Mouse (Mus musculus) heart, embryonic 13.5 days (tissue): ENCODE measurements at regions not wholly inside any gene's neighbourhood (a gene's known extent, or its start where the extent isn't known, plus 50 kb on each side); places are given as distances from the start of the nearest gene placed in this dataset.
A peak's percentile ranks its signal among the peaks of the same experiment; 100 is the strongest.
"Not testable (repeated sequence)": the region's sequence is repeated elsewhere in the genome, so short reads cannot be mapped to it uniquely, and the experiment has no call there.

Experiments
- ATAC-seq: fragments of 200-750 bp; cut with Nextera tagmentation; 2 replicates; pipeline ENCODE4 v1.8.0; 2017; ENCODE audit warnings: moderate TSS enrichment; ENCODE audit not compliant: insufficient number of reproducible peaks, low FRiP score, low TSS enrichment; ENCODE audit errors: extremely low read depth
- H3K27ac ChIP-seq: fragments of 300-500 bp; sonication (generic); replicated peaks from 2 replicates; pipeline ENCODE4 v1.5.1; 2015; ENCODE audit warnings: moderate library complexity, mild to moderate bottlenecking, inconsistent platforms
- H3K27me3 ChIP-seq: fragments of 300-500 bp; sonication (generic); replicated peaks from 2 replicates; pipeline ENCODE4 v1.6.1; 2015; ENCODE audit warnings: mild to moderate bottlenecking, inconsistent platforms
- H3K36me3 ChIP-seq: fragments of 300-500 bp; sonication (generic); 2 replicates; pipeline ENCODE4 v1.6.1; 2015; ENCODE audit warnings: mild to moderate bottlenecking, inconsistent platforms
- H3K4me1 ChIP-seq: fragments of 300-500 bp; sonication (generic); 2 replicates; pipeline ENCODE4 v1.6.1; 2015; ENCODE audit warnings: inconsistent platforms
- H3K4me2 ChIP-seq: fragments of 300-500 bp; sonication (generic); 2 replicates; pipeline ENCODE4 v1.6.1; 2015; ENCODE audit warnings: inconsistent platforms, mild to moderate bottlenecking, moderate library complexity
- H3K4me3 ChIP-seq: fragments of 300-500 bp; sonication (generic); 2 replicates; pipeline ENCODE4 v1.5.1; 2015; ENCODE audit warnings: moderate library complexity, mild to moderate bottlenecking, inconsistent platforms
- H3K9ac ChIP-seq: fragments of 300-500 bp; sonication (generic); 2 replicates; pipeline ENCODE4 v1.6.1; 2015; ENCODE audit warnings: inconsistent platforms, mild to moderate bottlenecking, moderate library complexity
- H3K9me3 ChIP-seq: fragments of 300-500 bp; sonication (generic); 2 replicates; pipeline ENCODE4 v1.6.1; 2016; ENCODE audit warnings: inconsistent platforms
- WGBS: fragments of 180-500 bp; shearing (Covaris S2); methylation state at CpG from one replicate; pipeline ENCODE4 v1.1.7; 2015; ENCODE audit warnings: mixed read lengths; 5-methylcytosine and 5-hydroxymethylcytosine counted together

- no peak overlapping the region for H3K4me2 ChIP-seq
- H3K36me3 ChIP-seq, result no peaks in the 10 kb centered on the region
- peaks cover 10% of the 10 kb centered on the region; the same call in 1 of the 2 replicates for H3K9me3 ChIP-seq
- no peak for ATAC-seq
- H3K27me3 ChIP-seq, result no peaks in the 10 kb centered on the region
- no peak overlapping the region for H3K4me3 ChIP-seq
- 74% methylated on average over 2 of the region's 2 CpGs for WGBS
- no peaks in the 10 kb centered on the region for H3K4me1 ChIP-seq
- H3K27ac ChIP-seq, result no peak overlapping the region
- no peak overlapping the region for H3K9ac ChIP-seq
Observed at GRCm38 (mm10) chr6:37703946-37704345, 166.7 kb upstream of the Trim24 start.

- no peak for ATAC-seq
- Histone ChIP-seq H3K9me3 (peaks cover 10% of the 10 kb centered on the region; the same call in 1 of the 2 replicates), H3K4me3 (no peak overlapping the region), H3K27me3 (no peaks in the 10 kb centered on the region), H3K4me1 (no peaks in the 10 kb centered on the region), H3K36me3 (no peaks in the 10 kb centered on the region), H3K4me2 (no peak overlapping the region), H3K27ac (no peak overlapping the region), H3K9ac (no peak overlapping the region)
- WGBS, result 62% methylated on average over 1 of the region's 1 CpGs
Observed at GRCm38 (mm10) chr6:37705733-37706145, 164.9 kb upstream of the Trim24 start.

- H3K27ac ChIP-seq, H3K4me1 ChIP-seq, H3K9ac ChIP-seq, H3K36me3 ChIP-seq, H3K4me3 ChIP-seq, H3K9me3 ChIP-seq, ATAC-seq, H3K4me2 ChIP-seq, H3K27me3 ChIP-seq: not testable (repeated sequence)
- WGBS, result 73% methylated on average over 1 of the region's 1 CpGs
Observed at GRCm38 (mm10) chr6:37707671-37708070, 162.9 kb upstream of the Trim24 start.

GRCm38 (mm10) chr6:37711766-37712165 lies 158.8 kb upstream of the Trim24 start:
- no peak overlapping the region for H3K4me2 ChIP-seq
- H3K27me3 ChIP-seq, result no peaks in the 10 kb centered on the region
- no peak overlapping the region for H3K4me3 ChIP-seq
- H3K9ac ChIP-seq, result no peak overlapping the region
- 84% methylated on average over 1 of the region's 1 CpGs for WGBS
- no peak overlapping the region for H3K27ac ChIP-seq
- no peak for ATAC-seq
- H3K36me3 ChIP-seq, result no peaks in the 10 kb centered on the region
- H3K9me3 ChIP-seq, result peaks cover 7% of the 10 kb centered on the region; the same call in 1 of the 2 replicates
- H3K4me1 ChIP-seq, result no peaks in the 10 kb centered on the region

- Histone ChIP-seq H3K27ac (no peak overlapping the region), H3K9ac (no peak overlapping the region), H3K4me2 (no peak overlapping the region), H3K4me1 (no peaks in the 10 kb centered on the region), H3K9me3 (no peaks in the 10 kb centered on the region), H3K4me3 (no peak overlapping the region), H3K27me3 (no peaks in the 10 kb centered on the region), H3K36me3 (no peaks in the 10 kb centered on the region)
- no peak for ATAC-seq
- WGBS, result 69% methylated on average over 4 of the region's 4 CpGs
Observed at GRCm38 (mm10) chr6:37713411-37713810, 157.2 kb upstream of the Trim24 start.

- Histone ChIP-seq H3K9me3 (no peaks in the 10 kb centered on the region), H3K36me3 (no peaks in the 10 kb centered on the region), H3K4me1 (no peaks in the 10 kb centered on the region), H3K4me2 (no peak overlapping the region), H3K27ac (no peak overlapping the region), H3K27me3 (no peaks in the 10 kb centered on the region), H3K4me3 (no peak overlapping the region), H3K9ac (no peak overlapping the region)
- WGBS, result 22% methylated on average over 6 of the region's 6 CpGs
- ATAC-seq, result no peak
Observed at GRCm38 (mm10) chr6:37714223-37714928, 156.2 kb upstream of the Trim24 start.

GRCm38 (mm10) chr6:37721736-37722135 lies 148.9 kb upstream of the Trim24 start:
- Histone ChIP-seq H3K9me3 (no peaks in the 10 kb centered on the region), H3K36me3 (no peaks in the 10 kb centered on the region), H3K27ac (no peak overlapping the region), H3K4me2 (no peak overlapping the region), H3K27me3 (no peaks in the 10 kb centered on the region), H3K4me3 (no peak overlapping the region), H3K9ac (no peak overlapping the region), H3K4me1 (no peaks in the 10 kb centered on the region)
- 40% methylated on average over 1 of the region's 1 CpGs for WGBS
- ATAC-seq, result no peak

- H3K9me3 ChIP-seq, result 0 out of 2 replicates have a peak, but pooled peaks cover under 1% of the 10 kb centered on the region
- WGBS, result 30% methylated on average over 4 of the region's 4 CpGs
- no peak for ATAC-seq
- peak overlapping the region; percentile 80 for H3K27ac ChIP-seq
- H3K4me3 ChIP-seq, result no peak overlapping the region
- H3K4me2 ChIP-seq, result no peak overlapping the region
- H3K9ac ChIP-seq, result no peak overlapping the region
- H3K27me3 ChIP-seq, result no peaks in the 10 kb centered on the region
- H3K36me3 ChIP-seq, result no peaks in the 10 kb centered on the region
- H3K4me1 ChIP-seq, result no peaks in the 10 kb centered on the region
Observed at GRCm38 (mm10) chr6:37723337-37723736, 147.3 kb upstream of the Trim24 start.

- Histone ChIP-seq H3K27ac (peak overlapping the region; percentile 46), H3K27me3 (no peaks in the 10 kb centered on the region), H3K9me3 (0 out of 2 replicates have a peak, but pooled peaks cover 3% of the 10 kb centered on the region), H3K4me2 (no peak overlapping the region), H3K4me3 (no peak overlapping the region), H3K9ac (no peak overlapping the region), H3K36me3 (no peaks in the 10 kb centered on the region), H3K4me1 (no peaks in the 10 kb centered on the region)
- 77% methylated on average over 5 of the region's 5 CpGs for whole genome bisulfite sequencing
- ATAC-seq, result no peak
Observed at GRCm38 (mm10) chr6:37724240-37724639, 146.4 kb upstream of the Trim24 start.

GRCm38 (mm10) chr6:37728621-37729020 lies 142.0 kb upstream of the Trim24 start:
- H3K9me3 ChIP-seq, result 0 out of 2 replicates have a peak, but pooled peaks cover 3% of the 10 kb centered on the region
- H3K27me3 ChIP-seq, result no peaks in the 10 kb centered on the region
- no peaks in the 10 kb centered on the region for H3K36me3 ChIP-seq
- H3K4me3 ChIP-seq, result no peak overlapping the region
- H3K4me2 ChIP-seq, result no peak overlapping the region
- H3K4me1 ChIP-seq, result peaks cover 14% of the 10 kb centered on the region
- no peak overlapping the region for H3K27ac ChIP-seq
- ATAC-seq, result no peak
- 83% methylated on average over 2 of the region's 2 CpGs for WGBS
- no peak overlapping the region for H3K9ac ChIP-seq

- Histone ChIP-seq H3K36me3 (no peaks in the 10 kb centered on the region), H3K4me3 (no peak overlapping the region), H3K9ac (no peak overlapping the region), H3K27me3 (no peaks in the 10 kb centered on the region), H3K27ac (no peak overlapping the region), H3K9me3 (0 out of 2 replicates have a peak, but pooled peaks cover 3% of the 10 kb centered on the region), H3K4me1 (peaks cover 14% of the 10 kb centered on the region), H3K4me2 (no peak overlapping the region)
- WGBS, result 86% methylated on average over 2 of the region's 2 CpGs
- ATAC-seq, result no peak
Observed at GRCm38 (mm10) chr6:37729165-37729564, 141.4 kb upstream of the Trim24 start.
